Mouse (Mus musculus): Measurements from ENCODE around the gene Pabpn1l.

Pabpn1l gene

DNA sequence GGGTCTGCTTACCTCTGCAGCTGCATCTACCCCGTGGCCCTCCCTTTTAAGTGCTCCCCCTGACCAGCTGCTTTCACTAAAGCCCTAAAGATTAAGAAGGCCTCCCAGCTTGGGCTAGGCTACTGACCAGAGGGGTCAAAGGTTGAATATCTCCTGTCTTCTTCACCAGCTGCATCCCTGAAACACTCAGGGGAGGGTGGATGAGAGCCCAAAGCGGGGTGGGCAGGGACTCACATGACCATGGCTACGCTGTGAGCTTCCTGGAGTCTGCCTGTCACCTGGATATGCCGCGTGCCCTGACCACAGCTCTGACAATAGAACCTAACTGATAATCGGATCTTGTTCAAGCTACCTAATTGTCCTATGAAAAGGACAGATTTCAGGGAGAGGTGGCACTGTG lies at the start of gene Pabpn1l:
Pabpn1l (minus strand) TSS at position 13 of the 400 bp plus-strand sequence.
- no peak for DNase-seq

DNA sequence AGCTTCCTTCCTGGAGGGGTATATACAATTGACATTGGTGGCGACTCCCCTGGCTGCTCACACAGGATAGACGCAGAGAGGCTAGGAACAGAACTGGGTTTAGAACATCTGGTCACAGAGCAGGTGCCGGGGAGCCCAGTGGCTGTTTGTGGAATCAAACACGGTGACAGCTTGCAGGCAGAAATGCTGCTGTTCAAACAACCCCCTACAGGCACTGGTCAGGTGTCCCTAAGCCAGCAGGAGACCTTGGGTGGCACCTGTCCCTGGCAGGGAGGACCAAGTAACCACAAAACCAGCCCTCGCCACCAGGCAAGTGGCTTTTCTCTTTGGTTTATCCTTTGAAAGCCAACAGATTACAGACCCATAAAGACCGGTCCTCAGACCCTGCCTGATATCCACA lies 49.4 kb upstream of the Pabpn1l start:
- DNase-seq: no peak

DNA sequence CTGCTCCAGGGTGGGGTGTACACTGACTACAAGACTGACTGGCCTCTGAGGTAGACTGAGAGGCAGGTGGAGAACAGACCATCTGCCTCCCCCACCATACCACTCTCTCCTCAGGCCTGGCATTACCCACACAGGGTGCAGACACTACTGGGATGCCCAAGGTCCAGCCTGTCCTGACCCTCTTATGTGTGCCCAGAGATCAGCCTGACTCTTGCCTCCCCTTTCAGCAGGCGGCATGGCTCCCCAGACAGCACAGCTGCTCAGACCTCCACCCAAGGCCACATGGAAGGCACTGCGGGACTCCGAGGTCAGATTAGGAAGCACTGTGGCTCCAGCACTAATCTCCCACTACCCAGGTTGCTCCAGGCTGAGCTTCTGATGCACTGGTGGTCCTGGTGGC lies 48.2 kb upstream of the Pabpn1l start:
- no peak for DNase-seq

DNA sequence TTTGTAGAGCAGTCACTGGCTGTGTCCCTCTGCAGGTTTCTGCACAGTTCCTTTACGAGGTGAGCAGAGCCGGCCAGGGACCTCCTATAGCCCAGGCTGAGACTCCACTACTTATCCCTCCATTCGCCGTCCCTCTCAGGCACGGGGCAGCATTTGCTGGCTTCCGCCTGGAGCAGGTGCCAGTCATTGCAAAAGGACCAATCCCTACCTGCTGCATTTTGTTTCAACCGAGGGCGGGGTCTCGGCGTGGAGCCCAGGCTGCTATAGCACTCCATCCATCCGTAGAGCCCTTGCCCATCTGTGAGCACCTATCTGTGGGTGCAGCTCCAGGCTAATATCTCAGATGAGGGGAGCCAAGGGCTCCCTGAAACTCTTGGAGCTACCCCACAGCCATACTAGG lies 47.5 kb upstream of the Pabpn1l start:
- no peak for DNase-seq

DNA sequence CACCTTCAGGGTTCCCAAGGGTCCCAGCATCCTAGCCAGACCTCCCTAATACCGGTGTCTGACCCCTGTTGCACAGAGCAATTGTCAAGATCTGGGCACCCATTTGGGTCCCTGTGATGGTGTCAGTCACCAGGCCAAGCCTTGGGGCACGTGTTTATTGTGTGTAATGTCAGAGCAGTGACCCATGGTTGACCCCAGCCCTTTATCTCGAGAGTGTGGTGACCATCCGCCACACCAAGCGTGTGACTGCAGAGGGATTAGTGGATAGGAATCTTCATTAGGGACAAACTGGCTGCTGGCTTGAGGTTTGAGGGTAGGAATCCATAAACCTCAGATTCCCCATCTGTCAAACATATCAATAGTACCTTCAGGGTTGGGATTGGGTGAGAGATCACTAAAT lies 46.8 kb upstream of the Pabpn1l start:
- no peak for DNase-seq

DNA sequence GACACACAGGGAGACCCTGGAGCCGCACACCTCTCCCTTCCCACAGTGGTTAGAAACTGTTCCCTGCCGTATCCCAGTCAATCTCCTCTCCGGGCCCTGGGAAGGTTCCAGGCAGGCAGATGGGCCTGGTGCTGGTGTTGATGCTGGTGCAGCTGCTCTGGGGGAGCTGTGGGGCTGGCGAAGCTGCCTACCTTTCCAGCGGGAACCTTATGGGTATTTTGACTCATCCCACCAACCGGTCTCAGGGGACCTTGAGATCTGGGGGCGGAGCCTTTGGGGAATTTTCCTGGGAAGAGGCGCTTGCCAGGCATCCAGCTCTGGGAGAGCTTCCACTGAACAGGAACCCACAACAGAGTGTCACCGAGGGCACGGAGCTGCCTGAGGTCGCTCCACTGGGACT lies 45.3 kb upstream of the Pabpn1l start:
- DNase-seq: no peak

DNA sequence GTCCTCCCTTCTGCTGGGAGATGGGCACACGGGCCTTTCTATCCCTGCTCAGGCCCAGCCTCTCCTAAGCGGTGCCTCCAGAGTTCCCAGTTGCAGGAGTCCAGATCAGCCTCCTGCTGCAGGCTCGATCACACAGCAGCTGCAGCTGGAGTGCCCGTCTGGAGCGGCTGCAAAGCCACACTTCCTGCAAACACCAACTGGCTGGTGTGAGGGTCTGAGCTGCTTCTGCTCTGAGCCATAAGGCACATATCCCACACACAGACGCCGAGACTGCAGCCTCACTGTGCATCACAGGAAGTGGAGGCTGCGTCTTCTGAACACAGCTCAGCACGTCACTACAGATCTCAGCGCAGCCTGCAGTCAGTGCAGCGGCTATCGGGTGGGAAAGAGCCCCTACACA lies 44.3 kb upstream of the Pabpn1l start:
- DNase-seq: peak; percentile 29

DNA sequence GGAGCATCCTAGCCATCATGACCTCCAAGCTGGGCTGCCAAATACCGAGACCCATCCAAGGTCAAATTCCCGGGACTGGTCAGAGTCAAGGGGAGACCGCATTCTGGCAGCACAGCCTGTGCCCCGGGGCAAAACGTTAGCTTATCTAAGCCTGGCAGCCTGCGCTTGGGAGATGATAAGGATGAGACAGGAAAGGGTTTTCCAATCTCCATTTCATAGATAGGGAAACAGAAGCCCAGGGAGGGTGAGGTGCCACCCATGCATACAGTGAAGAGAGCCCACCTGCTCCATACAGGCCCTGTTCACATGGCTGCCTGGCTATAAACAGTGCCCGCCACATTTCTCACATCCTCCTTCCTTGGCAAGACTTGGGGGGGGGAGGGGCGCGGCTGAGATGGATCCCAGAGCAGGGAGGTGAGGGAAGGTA lies 43.8 kb upstream of the Pabpn1l start:
- DNase-seq: no peak

DNA sequence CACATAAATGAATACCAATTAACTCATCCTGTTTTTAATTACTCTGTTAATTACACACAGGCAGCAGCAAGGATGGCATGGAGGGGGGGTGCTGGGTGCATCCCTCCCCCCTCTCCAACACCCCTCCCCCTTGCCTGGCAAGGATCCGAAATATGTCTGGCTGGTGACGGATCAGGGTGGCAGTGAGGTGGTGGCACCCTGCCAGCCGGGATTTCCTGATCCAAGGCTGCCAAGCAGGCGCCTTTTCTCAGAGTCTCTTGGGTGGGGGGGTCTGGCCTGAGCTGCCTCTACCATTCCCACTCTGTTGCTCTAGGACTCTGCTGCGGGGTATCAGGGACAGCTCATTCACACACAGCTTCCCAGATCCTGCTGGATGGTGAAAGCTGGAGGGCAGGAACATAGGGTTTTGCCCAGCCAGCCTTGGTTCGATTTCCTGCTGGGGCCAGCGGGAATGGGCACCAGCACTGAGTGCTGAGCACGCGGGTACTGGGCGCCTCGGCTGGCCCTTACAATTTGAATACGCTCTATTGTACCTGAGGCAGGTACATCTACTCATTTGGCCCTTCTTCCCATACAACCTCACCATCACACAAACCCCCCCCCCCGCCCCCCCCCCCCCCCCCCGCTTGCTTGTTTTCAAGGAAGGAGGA lies 43.3 kb upstream of the Pabpn1l start:
- peak; percentile 76 for DNase-seq

DNA sequence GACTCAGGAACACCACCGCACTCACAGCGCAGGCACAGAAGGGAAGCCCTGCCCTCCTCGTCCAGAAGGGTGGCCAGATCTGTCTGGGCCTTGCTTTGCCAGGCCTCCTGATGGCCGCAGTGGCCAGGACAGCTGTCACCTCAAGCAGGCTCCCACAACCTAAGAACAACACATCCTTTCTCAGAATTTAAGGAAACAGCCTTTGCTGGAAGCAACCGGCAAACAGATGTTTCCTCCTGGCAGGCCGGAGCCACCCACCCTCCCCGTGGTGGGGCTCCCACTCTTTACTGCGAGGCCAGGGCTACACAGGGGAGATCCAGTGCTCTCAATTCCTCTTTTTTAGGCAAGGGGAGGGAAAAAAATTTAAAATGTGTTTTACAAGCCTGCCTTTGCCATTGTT lies 42.7 kb upstream of the Pabpn1l start:
- peak; percentile 30 for DNase-seq

DNA sequence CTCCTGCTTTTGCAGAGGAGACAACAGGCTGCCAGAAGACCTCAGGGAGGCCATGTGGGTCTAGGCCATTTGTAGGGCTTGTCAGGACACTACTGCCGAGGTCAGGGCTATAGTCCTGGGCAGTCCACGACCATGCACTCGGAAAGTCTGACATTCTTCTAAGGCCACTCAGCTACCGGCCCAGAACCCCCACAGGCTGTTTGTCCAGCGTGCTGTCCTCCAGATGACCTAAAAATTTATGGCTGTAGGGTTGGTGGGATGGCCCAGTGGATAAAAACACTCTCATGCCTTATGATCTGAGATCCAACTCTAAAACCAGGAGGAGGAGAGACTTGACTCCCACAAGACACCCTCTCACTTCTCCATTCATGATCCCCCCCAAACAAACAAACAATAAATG lies 41.1 kb upstream of the Pabpn1l start:
- DNase-seq: no peak

DNA sequence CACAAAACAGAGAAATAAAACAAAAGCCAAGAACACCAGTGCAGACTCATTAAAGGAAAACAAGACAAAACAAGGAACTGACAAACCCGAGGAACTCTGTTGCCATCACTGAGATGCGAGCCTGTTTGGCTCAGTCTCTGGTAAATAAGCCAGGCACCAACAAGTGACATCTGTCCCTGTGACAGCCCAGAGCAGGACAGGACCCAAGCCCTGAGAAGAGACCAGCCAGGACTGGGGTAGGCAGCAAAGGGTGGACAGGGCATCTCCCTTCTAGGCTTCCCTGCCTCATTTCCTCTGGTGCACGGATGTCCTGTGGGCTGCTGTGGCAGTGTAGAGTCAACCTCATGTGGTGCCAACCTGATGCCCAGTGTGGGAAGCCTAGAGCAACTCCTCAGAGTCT lies 40.6 kb upstream of the Pabpn1l start:
- no peak for DNase-seq

DNA sequence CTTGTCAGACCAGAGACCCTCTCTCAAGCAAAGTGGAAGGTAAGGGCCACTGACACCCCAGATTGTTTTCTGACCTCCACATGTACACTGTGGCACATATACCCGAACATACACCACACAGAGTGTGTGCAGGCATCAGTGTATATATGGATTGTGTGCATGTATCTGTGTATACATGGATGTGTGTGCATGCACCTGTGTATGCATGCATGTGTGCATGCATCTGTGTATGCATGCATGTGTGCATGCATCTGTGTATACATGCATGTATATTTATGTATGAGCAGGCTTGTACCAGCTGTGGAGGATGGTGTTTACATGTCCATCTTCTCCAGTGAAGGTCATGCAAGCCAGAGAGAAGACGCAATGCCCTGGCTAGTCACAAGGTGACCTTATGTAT lies 39.4 kb upstream of the Pabpn1l start:
- DNase-seq: no peak

DNA sequence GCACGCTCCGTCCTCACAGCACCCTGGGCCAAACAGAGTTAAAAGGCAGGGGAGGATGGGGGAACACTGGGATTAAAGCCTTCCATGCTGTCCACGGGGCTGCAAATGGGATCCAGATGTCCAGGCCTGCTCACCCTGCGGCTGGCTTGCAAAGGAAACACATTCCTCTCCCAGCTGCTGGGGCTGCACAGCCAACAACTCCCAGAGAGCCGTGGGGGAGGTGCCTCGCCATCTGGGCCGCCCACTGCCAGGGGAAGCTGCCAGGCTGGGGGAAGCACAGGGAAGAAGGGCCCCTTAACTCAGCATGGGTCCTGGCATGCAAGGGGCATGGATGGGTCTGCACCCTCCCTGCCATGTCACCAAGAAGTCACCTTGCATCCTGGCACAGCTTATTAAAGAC lies 38.6 kb upstream of the Pabpn1l start:
- peak; percentile 61 for DNase-seq

DNA sequence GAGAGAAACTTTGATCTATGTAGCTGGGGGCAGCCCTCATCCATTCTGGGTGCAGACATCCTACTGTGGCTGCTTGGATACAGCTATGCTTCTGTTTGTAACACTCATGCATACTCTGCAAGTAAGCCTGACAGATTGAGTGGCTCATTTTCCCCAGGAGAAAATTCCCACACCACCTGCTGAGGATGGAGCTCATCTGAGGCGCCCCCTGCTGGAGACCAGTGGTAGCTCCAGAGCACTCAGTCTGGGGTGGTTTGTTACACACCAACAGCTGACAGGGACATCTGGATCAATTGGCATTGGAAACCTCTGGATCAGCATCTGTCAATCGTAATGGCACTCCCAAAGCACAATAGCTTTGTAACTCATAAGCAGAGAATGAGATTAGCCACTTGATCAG lies 37.5 kb upstream of the Pabpn1l start:
- DNase-seq: peak; percentile 40

DNA sequence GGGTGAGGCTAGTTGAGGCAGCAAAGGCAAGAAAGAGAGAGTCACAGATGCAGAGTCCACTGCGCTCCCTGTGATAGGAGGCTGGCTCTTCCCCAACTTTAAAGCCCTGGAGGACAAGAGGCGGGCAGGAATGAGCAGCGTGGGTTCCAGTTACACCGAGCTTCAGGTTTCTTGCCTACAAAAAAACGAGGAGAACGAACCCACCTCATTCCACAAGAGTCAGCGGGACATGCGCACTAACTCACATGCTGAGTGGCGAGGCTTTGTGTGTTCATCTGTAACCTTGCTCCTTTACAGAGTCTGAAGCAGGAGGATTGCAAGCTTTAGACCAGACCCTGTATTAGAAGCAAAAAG lies 36.2 kb upstream of the Pabpn1l start:
- no peak for DNase-seq

DNA sequence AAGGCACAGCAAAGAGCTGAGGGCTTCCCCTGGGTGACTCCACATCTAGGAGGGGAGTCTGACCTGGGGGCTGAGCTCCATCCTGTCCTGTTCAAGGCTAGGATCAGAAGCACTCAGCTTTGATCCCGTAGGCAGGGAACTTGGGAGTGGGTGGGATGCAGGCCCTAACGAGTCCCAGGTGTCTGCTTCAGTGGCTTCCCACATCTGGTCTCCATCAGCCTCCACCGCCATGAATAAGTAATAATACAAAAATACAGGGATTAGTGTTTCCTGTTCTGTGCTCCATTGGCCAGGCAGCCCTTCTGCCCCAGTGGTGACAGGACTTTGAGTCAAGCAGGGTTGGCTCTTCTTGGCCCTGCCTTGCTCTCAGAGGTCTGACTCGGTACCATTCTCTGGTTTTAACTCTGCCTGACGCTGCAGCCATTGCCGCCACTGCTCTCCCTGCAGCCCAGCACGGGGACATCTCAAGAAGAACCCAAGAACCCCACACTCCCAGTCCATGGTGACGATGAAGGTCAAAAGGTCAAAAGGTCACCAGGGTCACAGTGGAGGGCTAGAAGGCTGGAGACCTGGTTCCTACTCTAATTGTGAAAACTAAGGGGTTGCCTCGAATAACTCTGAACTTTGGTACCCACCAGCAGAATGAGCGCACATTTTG lies 35.7 kb upstream of the Pabpn1l start:
- DNase-seq: no peak

DNA sequence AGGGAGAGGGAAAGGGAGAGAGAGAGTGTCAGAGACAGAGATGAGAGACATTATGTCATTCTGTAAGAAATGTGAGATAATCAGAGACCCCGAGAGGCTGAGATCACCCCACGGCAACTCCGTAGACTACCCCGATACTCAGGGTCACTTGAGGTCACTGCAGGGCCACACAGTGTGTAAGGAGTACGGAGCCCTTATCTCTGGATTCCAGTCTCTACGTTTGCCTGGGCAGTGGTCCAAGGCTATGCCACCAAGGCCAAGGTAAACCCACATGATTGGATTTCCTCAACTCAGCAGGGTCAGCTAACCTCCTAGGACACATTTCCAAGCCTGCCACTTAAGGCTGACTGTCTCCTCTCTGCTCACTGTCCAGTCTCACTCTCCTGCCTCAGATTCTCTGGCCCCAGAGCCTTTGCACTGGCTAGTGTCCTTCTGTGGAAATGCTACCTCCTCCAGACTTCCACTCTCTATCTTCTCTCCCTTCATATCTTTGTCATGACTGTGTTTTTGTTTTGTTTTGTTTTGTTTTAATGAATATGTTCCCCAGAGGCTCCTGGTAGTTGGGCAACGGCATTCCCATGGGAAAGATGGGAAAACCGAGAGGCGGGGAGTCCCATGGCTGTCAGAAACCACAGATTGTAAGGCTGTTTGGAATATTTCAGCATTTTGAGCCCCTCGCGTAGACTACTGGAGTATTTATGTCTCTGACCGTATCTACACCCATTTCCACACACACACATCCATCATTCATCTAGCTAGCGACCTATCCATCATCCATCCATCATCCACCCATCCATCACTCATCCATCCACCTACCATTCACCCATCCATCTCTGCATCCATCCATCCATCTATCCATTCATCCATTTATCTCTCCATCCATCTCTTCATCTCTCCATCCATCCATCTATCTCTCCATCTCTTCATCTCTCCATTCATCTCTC lies 33.8 kb upstream of the Pabpn1l start:
- DNase-seq: no peak

DNA sequence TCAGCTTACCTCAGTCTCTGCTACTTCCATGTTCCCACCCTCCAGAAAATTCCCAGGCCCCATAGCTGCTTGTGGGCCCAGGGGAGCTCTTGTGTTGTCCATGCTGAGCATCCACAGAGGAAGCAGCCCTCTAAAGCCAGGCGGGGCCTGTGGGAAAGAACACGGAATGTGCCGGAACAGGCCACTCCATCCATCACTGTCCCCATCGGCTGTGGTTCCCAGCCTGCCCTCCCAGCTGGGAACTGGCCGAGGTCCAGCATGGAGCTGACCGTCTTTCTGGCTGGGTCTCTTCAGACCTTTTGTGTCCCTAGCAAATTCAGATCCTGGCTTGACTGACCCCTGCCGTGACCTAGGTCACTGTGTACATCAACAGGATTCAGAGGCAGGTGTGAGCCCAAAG lies 32.2 kb upstream of the Pabpn1l start:
- no peak for DNase-seq

DNA sequence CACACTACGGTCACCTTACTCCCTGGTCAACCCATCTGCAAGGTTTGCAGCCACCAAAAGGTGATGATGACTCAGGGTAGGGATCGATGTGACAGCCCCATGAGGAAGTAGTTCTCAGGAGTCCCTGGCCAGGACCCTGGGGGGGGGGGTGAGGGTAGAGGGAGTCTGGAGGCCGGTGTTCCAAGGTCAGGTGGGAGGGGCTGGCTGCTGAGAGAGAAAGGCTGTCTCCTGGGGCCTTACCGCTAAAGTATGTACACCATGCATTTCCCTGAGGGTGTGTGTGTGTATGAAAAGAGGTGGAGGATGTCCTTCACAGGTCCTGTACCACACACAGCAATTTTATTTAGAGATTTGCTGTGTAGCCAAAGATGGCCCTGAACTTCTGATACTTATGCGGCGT lies 30.1 kb upstream of the Pabpn1l start:
- no peak for DNase-seq

DNA sequence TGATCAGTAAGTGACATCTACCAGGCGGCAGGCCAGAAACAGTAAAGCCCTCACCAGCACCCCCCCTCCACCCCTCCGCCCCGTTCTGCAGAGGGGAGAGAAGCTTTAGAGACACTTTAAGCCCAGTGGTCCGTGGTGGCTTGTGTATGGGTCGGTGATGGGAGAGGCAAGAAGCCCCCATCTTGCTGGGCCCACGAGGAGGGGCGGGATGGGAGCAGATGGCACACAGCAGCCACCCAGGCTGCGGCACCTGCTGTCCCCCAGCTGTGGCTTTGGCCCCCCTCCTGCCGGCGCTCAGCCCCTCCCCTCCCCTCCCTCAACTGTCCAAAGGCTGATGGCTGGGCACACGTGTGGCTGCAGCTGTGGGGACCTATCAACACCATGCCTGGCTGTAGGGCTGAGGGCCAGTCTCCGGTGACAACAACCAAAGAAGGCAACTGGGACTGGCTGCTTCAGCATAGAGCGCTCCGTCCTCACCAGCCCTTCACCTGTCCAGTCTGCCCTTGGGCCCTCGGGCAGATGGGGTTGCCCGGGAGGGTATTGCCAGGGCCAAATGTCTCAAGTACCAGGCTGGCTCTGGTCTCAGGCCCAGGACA lies 28.9 kb upstream of the Pabpn1l start:
- DNase-seq: no peak

DNA sequence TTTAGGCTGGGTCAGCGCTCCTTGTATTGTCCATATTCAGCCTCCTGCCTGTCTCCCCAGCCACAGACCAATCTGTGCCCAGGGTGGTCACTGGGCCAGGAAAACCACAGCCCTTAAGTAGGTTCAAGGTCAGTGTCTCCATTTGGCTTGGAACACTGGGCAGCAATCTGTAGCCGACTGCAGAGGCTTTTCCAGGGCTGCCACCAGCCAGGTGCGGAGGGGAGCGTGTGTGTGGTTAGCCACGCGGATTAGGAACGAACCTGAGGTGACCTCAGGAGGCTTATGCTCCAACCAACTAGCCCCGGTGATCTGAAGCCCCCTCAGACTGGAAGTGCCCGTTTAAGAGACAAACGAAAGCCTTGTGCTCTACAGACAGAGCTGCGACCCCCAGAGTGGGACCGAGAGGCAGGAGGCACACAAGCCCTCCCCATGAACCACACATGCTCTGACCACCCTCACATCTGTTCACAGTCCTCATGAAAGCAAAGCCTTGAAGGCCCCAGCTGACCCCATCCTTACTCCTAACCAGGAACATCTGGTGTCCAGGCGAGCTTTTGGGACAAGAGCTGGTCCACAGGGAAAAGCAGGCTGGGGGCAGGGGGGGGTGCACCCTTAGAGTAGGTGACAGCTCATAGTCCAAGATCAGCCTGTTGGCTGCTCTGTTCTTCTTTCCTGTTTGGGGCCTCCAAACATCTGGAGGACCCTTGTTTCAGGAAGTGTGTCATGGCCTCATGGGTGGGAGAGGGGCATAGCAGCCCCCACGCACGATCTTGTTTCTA lies 25.8 kb upstream of the Pabpn1l start:
- DNase-seq: no peak

DNA sequence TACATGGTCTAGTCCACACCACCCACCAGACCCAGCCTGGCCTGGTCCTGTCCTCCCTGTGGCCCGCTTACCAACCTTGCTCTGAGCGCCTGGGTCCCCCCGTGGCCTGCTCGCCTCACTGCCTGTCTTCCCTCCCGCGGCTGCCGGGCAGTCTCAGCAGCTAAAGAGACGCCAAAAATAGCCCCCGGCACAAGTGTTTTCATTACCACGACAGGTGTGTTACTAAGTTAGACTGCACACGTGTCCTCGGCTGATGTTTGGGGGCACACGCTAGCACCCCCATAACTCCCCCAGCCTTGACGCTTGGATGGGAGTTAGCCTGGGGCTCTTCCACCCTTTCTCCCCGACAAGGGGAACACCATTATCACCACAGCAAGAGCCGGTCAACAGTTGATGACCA lies 23.8 kb upstream of the Pabpn1l start:
- no peak for DNase-seq
